Mouse (Mus musculus): ENCODE results near the gene Tmem63b. TPM values are rescaled to one million over a fixed set of nuclear protein-coding genes. Genes with fewer than 3 reads are reported as not detected.
A peak's percentile ranks its signal among the peaks of the same experiment; 100 is the strongest.

Tmem63b gene
- polyA plus RNA-seq, 1 experiment from 2014 or later: 7.7 TPM

- Histone ChIP-seq H3K9ac (no peak overlapping the region), H3K27ac (no peak overlapping the region), H3K4me1 (replicated peaks) (peaks cover 10% of the 10 kb centered on the region), H3K4me2 (no peak overlapping the region), H3K4me3 (replicated peaks) (no peak overlapping the region), H3K9me3 (replicated peaks) (no peaks in the 10 kb centered on the region), H3K27me3 (no peaks in the 10 kb centered on the region), H3K36me3 (peaks cover 33% of the 10 kb centered on the region)
- 74% methylated on average over 10 of the region's 10 CpGs for WGBS (ENCODE audit: insufficient replicate concordance)
- DNase-seq (no peak), ATAC-seq (ENCODE audit: low read depth) (no peak)
Observed at GRCm38 (mm10) chr17:45667481-45667880, 19.2 kb downstream of the Tmem63b start.

GRCm38 (mm10) chr17:45666091-45666490 is 20.6 kb downstream of the Tmem63b start:
- Histone ChIP-seq H3K4me2 (no peak overlapping the region), H3K9ac (no peak overlapping the region), H3K27me3 (no peaks in the 10 kb centered on the region), H3K4me3 (replicated peaks) (no peak overlapping the region), H3K36me3 (peaks cover 31% of the 10 kb centered on the region), H3K4me1 (replicated peaks) (peaks cover 10% of the 10 kb centered on the region), H3K27ac (no peak overlapping the region), H3K9me3 (replicated peaks) (no peaks in the 10 kb centered on the region)
- DNase-seq (no peak), ATAC-seq (ENCODE audit: low read depth) (no peak)
- 75% methylated on average over 11 of the region's 11 CpGs for WGBS (ENCODE audit: insufficient replicate concordance)

DNA sequence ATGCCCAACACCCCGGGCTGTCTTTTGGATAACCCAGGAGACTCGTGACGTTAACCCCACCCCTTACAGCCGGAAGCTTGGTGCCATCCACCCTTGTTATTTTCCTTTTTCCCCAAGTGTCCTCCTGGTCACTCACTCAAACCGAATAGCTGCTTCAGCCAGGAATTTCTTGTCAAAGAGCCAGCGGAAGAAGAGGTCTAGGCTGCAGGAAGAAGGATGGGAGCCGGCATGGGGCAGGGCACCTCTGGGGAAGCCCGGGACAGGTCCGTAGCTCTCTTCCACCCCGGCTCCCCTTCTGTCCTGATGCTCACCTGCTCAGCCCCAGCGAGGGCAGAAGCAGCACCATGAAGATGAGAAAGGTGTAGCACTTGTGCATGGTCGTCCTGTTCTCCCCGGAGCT is 22.1 kb downstream of the Tmem63b start:
- H3K27me3 ChIP-seq: no peaks in the 10 kb centered on the region
- H3K9me3 ChIP-seq (replicated peaks): no peaks in the 10 kb centered on the region
- no peak overlapping the region for H3K4me2 ChIP-seq
- H3K4me3 ChIP-seq (replicated peaks): no peak overlapping the region
- DNase-seq: no peak
- no peak overlapping the region for H3K27ac ChIP-seq
- WGBS (ENCODE audit: insufficient replicate concordance): 83% methylated on average over 13 of the region's 13 CpGs
- H3K36me3 ChIP-seq: peaks cover 25% of the 10 kb centered on the region
- no peak for ATAC-seq (ENCODE audit: low read depth)
- no peak overlapping the region for H3K9ac ChIP-seq
- peaks cover 10% of the 10 kb centered on the region for H3K4me1 ChIP-seq (replicated peaks)

- peaks cover 13% of the 10 kb centered on the region for H3K4me1 ChIP-seq (replicated peaks)
- peak; percentile 46 for ATAC-seq (ENCODE audit: low read depth)
- H3K9me3 ChIP-seq (replicated peaks): no peaks in the 10 kb centered on the region
- H3K27me3 ChIP-seq: no peaks in the 10 kb centered on the region
- 0 out of 2 replicates have a peak overlapping the region, but pooled peaks have one; percentile 26 for H3K9ac ChIP-seq
- peaks cover 25% of the 10 kb centered on the region for H3K36me3 ChIP-seq
- 23% methylated on average over 27 of the region's 27 CpGs for WGBS (ENCODE audit: insufficient replicate concordance)
- DNase-seq: peak; percentile 69
- H3K4me2 ChIP-seq: peak overlapping the region; percentile 37
- no peak overlapping the region for H3K27ac ChIP-seq
- H3K4me3 ChIP-seq (replicated peaks): no peak overlapping the region
Observed at GRCm38 (mm10) chr17:45663106-45663919, 23.4 kb downstream of the Tmem63b start.

- Histone ChIP-seq H3K4me1 (replicated peaks) (peaks cover 8% of the 10 kb centered on the region), H3K4me2 (no peak within 1 kb of the TSS), H3K27me3 (no peaks in the 10 kb centered on the region), H3K36me3 (peaks cover 3% of the 10 kb centered on the region; the same call in 1 of the 2 replicates), H3K4me3 (replicated peaks) (no peak within 1 kb of the TSS), H3K9me3 (replicated peaks) (no peaks in the 10 kb centered on the region), H3K27ac (no peak within 1 kb of the TSS), H3K9ac (no peak within 1 kb of the TSS)
- no peak for ATAC-seq (ENCODE audit: low read depth)
- 64% methylated on average over 4 of the region's 4 CpGs for WGBS (ENCODE audit: insufficient replicate concordance)
- DNase-seq: no peak
Observed at GRCm38 (mm10) chr17:45659225-45659624, 27.5 kb downstream of the Tmem63b start, which contains the start of gene Capn11. Gene Capn11 (minus strand): TSS chr17:45659325.

DNA sequence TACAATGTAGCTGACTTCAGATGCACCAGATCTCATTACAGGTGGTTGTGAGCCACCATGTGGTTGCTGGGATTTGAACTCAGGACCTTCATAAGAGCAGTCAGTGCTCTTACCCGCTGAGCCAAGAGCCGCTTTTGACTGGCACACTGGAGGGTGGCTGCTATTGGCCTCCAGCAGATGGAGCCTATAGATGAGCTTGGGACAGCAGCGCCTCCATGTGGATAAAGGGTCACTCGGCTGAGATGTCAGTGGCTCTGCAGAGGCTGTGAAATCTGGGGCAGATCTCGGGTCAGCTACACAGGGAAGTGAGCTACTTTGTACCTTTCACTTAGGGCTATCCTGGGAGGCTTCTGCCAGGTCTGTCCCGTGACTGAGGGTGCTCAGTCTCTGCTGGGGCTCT is 30.9 kb downstream of the Tmem63b start:
- no peaks in the 10 kb centered on the region for H3K9me3 ChIP-seq (replicated peaks)
- DNase-seq (no peak), ATAC-seq (ENCODE audit: low read depth) (peak; percentile 49; the same call in 1 of the 2 replicates)
- 14% methylated on average over 6 of the region's 6 CpGs for WGBS (ENCODE audit: insufficient replicate concordance)
- H3K4me3 ChIP-seq (replicated peaks): no peak overlapping the region
- H3K27ac ChIP-seq: no peak overlapping the region
- no peaks in the 10 kb centered on the region for H3K36me3 ChIP-seq
- peaks cover 17% of the 10 kb centered on the region for H3K4me1 ChIP-seq (replicated peaks)
- no peak overlapping the region for H3K4me2 ChIP-seq
- no peak overlapping the region for H3K9ac ChIP-seq
- no peaks in the 10 kb centered on the region for H3K27me3 ChIP-seq

- Histone ChIP-seq H3K4me2 (0 out of 2 replicates have a peak overlapping the region, but pooled peaks have one; percentile 21), H3K27ac (no peak overlapping the region), H3K4me3 (replicated peaks) (no peak overlapping the region), H3K4me1 (replicated peaks) (peaks cover 14% of the 10 kb centered on the region), H3K36me3 (no peaks in the 10 kb centered on the region), H3K9ac (no peak overlapping the region), H3K9me3 (replicated peaks) (no peaks in the 10 kb centered on the region), H3K27me3 (no peaks in the 10 kb centered on the region)
- WGBS (ENCODE audit: insufficient replicate concordance): 47% methylated on average over 7 of the region's 7 CpGs
- DNase-seq (no peak), ATAC-seq (ENCODE audit: low read depth) (peak; percentile 77)
Observed at GRCm38 (mm10) chr17:45653233-45653632, 33.5 kb downstream of the Tmem63b start.

- 77% methylated on average over 4 of the region's 4 CpGs for WGBS (ENCODE audit: insufficient replicate concordance)
- no peak for ATAC-seq (ENCODE audit: low read depth)
- no peak overlapping the region for H3K4me3 ChIP-seq (replicated peaks)
Observed at GRCm38 (mm10) chr17:45644185-45644584, 42.5 kb downstream of the Tmem63b start.

DNA sequence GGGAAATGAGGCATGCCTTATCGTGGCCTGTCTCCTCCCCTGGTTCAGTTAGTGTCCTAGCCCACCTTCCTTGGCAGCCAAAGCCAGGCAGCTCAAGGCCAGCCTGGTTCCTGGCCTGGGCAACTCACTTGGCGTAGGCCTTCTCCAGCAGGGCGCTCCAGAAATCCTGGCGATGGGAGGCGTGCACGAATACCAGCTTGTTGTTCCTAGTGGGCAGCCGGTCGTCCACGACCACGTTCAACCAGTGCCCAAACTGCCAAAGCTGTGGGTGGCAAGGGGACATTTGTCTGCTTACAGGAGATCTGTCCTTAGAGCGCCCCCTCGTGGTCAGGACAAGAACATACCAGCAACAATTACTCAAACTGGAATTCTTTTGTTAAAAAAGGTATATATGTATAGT is 44.0 kb downstream of the Tmem63b start:
- no peak overlapping the region for H3K4me3 ChIP-seq (replicated peaks)
- H3K9ac ChIP-seq: no peak overlapping the region
- no peaks in the 10 kb centered on the region for H3K36me3 ChIP-seq
- H3K4me2 ChIP-seq: no peak overlapping the region
- 16% methylated on average over 12 of the region's 12 CpGs for WGBS (ENCODE audit: insufficient replicate concordance)
- H3K27me3 ChIP-seq: 0 out of 2 replicates have a peak, but pooled peaks cover 7% of the 10 kb centered on the region
- H3K4me1 ChIP-seq (replicated peaks): 0 out of 2 replicates have a peak, but pooled peaks cover 4% of the 10 kb centered on the region
- no peaks in the 10 kb centered on the region for H3K9me3 ChIP-seq (replicated peaks)
- DNase-seq (peak; percentile 47), ATAC-seq (ENCODE audit: low read depth) (no peak)
- no peak overlapping the region for H3K27ac ChIP-seq

More at GRCm38 (mm10) chr17:45644185-45644584, 42.5 kb downstream of the Tmem63b start:
- H3K9ac ChIP-seq: no peak overlapping the region
- H3K27me3 ChIP-seq: 0 out of 2 replicates have a peak, but pooled peaks cover under 1% of the 10 kb centered on the region
- DNase-seq: no peak
- H3K4me1 ChIP-seq (replicated peaks): 0 out of 2 replicates have a peak, but pooled peaks cover 4% of the 10 kb centered on the region
- no peaks in the 10 kb centered on the region for H3K36me3 ChIP-seq
- no peaks in the 10 kb centered on the region for H3K9me3 ChIP-seq (replicated peaks)
- no peak overlapping the region for H3K4me2 ChIP-seq
- no peak overlapping the region for H3K27ac ChIP-seq

GRCm38 (mm10) chr17:45641981-45642380 is 44.7 kb downstream of the Tmem63b start:
- H3K27ac ChIP-seq: no peak overlapping the region
- no peak for ATAC-seq (ENCODE audit: low read depth)
- H3K9ac ChIP-seq: no peak overlapping the region
- H3K4me1 ChIP-seq (replicated peaks): 0 out of 2 replicates have a peak, but pooled peaks cover 4% of the 10 kb centered on the region
- DNase-seq: no peak
- WGBS (ENCODE audit: insufficient replicate concordance): 70% methylated on average over 8 of the region's 8 CpGs
- no peaks in the 10 kb centered on the region for H3K9me3 ChIP-seq (replicated peaks)
- no peak overlapping the region for H3K4me2 ChIP-seq
- H3K27me3 ChIP-seq: 0 out of 2 replicates have a peak, but pooled peaks cover 7% of the 10 kb centered on the region
- H3K36me3 ChIP-seq: no peaks in the 10 kb centered on the region
- no peak overlapping the region for H3K4me3 ChIP-seq (replicated peaks)

GRCm38 (mm10) chr17:45638596-45639295 is 48.0 kb downstream of the Tmem63b start:
- no peak for ATAC-seq (ENCODE audit: low read depth)
- Histone ChIP-seq H3K27ac (no peak overlapping the region), H3K4me2 (no peak overlapping the region), H3K9me3 (replicated peaks) (no peaks in the 10 kb centered on the region), H3K4me3 (replicated peaks) (no peak overlapping the region), H3K4me1 (replicated peaks) (0 out of 2 replicates have a peak, but pooled peaks cover 4% of the 10 kb centered on the region), H3K9ac (no peak overlapping the region), H3K27me3 (0 out of 2 replicates have a peak, but pooled peaks cover 8% of the 10 kb centered on the region), H3K36me3 (no peaks in the 10 kb centered on the region)
- no peak for DNase-seq
- WGBS (ENCODE audit: insufficient replicate concordance): 59% methylated on average over 16 of the region's 16 CpGs
